Comparison of ENCODE assay signal across 8 mouse cellular contexts in the genomic region with DNA sequence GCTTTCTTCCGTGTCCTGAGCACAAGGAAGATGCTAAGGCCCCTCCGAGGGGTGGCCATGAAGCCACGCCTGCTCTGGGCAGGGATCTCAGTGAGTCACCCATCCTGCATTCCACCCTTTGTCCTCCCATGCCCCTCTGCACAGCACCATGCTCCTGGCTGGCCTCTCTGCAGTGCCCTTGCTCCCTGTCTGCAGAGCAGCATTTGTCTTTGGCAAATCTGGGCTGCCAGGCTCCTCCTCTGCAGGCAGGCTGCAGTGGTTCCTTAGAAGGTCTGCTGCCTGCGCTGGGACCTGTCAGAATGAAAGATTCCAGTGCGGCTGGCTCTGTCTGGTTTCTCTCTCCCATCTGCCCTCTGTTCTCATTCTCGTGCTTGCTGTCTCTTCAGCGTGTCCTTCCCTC.
A peak's percentile ranks its signal among the peaks of the same experiment; 100 is the strongest.
DNase-seq lines count a peak whose midpoint lies in the region; ATAC-seq and TF ChIP-seq lines count a peak whose summit lies in the region.

No protein-coding gene starts in this region.

- no peaks in the 10 kb centered on the region for H3K9me3 ChIP-seq in lung, embryonic 16.5 days (ENCODE audit: control insufficient read depth, low read length)
- no peaks in the 10 kb centered on the region for H3K9me3 ChIP-seq in embryonic facial prominence, embryonic 13.5 days
- no peaks in the 10 kb centered on the region for H3K9me3 ChIP-seq in heart, embryonic 11.5 days (replicated peaks; ENCODE audit: control insufficient read depth, low read length)
- H3K9me3 ChIP-seq in midbrain, embryonic 15.5 days, result no peaks in the 10 kb centered on the region
- H3K9me3 ChIP-seq in stomach, postnatal 0 days (ENCODE audit: control insufficient read depth, low read length), result no peaks in the 10 kb centered on the region

- H3K4me2 ChIP-seq in lung, embryonic 16.5 days (ENCODE audit: low read depth, low read length), result no peak overlapping the region
- no peak overlapping the region for H3K4me2 ChIP-seq in embryonic facial prominence, embryonic 13.5 days
- H3K4me2 ChIP-seq in heart, embryonic 11.5 days, result peak overlapping the region; percentile 27; the same call in 1 of the 2 replicates
- no peak overlapping the region for H3K4me2 ChIP-seq in midbrain, embryonic 15.5 days
- H3K4me2 ChIP-seq in stomach, postnatal 0 days (replicated peaks; ENCODE audit: low read depth), result 0 out of 2 replicates have a peak overlapping the region, but pooled peaks have one; percentile 15

- H3K9ac ChIP-seq in lung, embryonic 16.5 days (ENCODE audit: low read length), result no peak overlapping the region
- no peak overlapping the region for H3K9ac ChIP-seq in embryonic facial prominence, embryonic 13.5 days
- H3K9ac ChIP-seq in heart, embryonic 11.5 days (ENCODE audit: low read depth, low read length), result no peak overlapping the region
- no peak overlapping the region; the same call in 1 of the 2 replicates for H3K9ac ChIP-seq in midbrain, embryonic 15.5 days
- H3K9ac ChIP-seq in stomach, postnatal 0 days (ENCODE audit: low read length), result no peak overlapping the region

- no peak for DNase-seq in lung, postnatal 25 days (ENCODE audit: low spot score)
- peak; percentile 31 to 35 for DNase-seq in layer of hippocampus, postnatal 10 days (ENCODE audit: low spot score in 2 of 2)
- DNase-seq in stomach, postnatal 0 days (ENCODE audit: low spot score), result peak; percentile 50
- DNase-seq in spleen, adult 12 weeks (ENCODE audit: low spot score), result no peak

- no peak for TF ChIP-seq EP300 in stomach, postnatal 0 days (optimal IDR thresholded peaks at IDR 0.05)

- ATAC-seq in lung, embryonic 16.5 days (ENCODE audit: low read depth), result 0 out of 2 replicates have a peak, but pooled peaks have one; percentile 31
- 0 out of 2 replicates have a peak, but pooled peaks have one; percentile 32 for ATAC-seq in embryonic facial prominence, embryonic 13.5 days (ENCODE audit: insufficient number of reproducible peaks, insufficient read depth, low FRiP score, low TSS enrichment, low read depth)
- ATAC-seq in heart, embryonic 11.5 days (replicated peaks; ENCODE audit: insufficient number of reproducible peaks, low FRiP score, low TSS enrichment), result peak; percentile 72; the same call in 1 of the 2 replicates
- ATAC-seq in midbrain, embryonic 15.5 days (replicated peaks), result peak; percentile 62
- ATAC-seq in stomach, postnatal 0 days (ENCODE audit: low FRiP score, low TSS enrichment), result peak; percentile 91

- no peaks in the 10 kb centered on the region for H3K27me3 ChIP-seq in lung, embryonic 16.5 days (ENCODE audit: control insufficient read depth, insufficient read depth, low read depth, low read length)
- H3K27me3 ChIP-seq in embryonic facial prominence, embryonic 13.5 days, result no peaks in the 10 kb centered on the region
- H3K27me3 ChIP-seq in heart, embryonic 11.5 days (ENCODE audit: control insufficient read depth, insufficient read depth, low read length), result no peaks in the 10 kb centered on the region
- no peaks in the 10 kb centered on the region for H3K27me3 ChIP-seq in midbrain, embryonic 15.5 days (replicated peaks)
- H3K27me3 ChIP-seq in stomach, postnatal 0 days (ENCODE audit: control insufficient read depth, insufficient read depth, low read length), result no peaks in the 10 kb centered on the region

- H3K4me3 ChIP-seq in lung, embryonic 16.5 days (ENCODE audit: low read length), result no peak overlapping the region
- H3K4me3 ChIP-seq in embryonic facial prominence, embryonic 13.5 days, result no peak overlapping the region
- no peak overlapping the region for H3K4me3 ChIP-seq in heart, embryonic 11.5 days (ENCODE audit: low read depth, low read length)
- H3K4me3 ChIP-seq in midbrain, embryonic 15.5 days, result no peak overlapping the region
- H3K4me3 ChIP-seq in stomach, postnatal 0 days (ENCODE audit: low read depth, low read length), result no peak overlapping the region

- no peak overlapping the region for H3K27ac ChIP-seq in lung, embryonic 16.5 days (ENCODE audit: low read length)
- H3K27ac ChIP-seq in embryonic facial prominence, embryonic 13.5 days, result peak overlapping the region; percentile 33; the same call in 1 of the 2 replicates
- peak overlapping the region; percentile 79 for H3K27ac ChIP-seq in heart, embryonic 11.5 days (ENCODE audit: low read depth, low read length)
- peak overlapping the region; percentile 68 for H3K27ac ChIP-seq in midbrain, embryonic 15.5 days
- H3K27ac ChIP-seq in stomach, postnatal 0 days (replicated peaks), result peak overlapping the region; percentile 65

- H3K4me1 ChIP-seq in lung, embryonic 16.5 days (replicated peaks; ENCODE audit: control insufficient read depth, insufficient read depth, low read length), result no peaks in the 10 kb centered on the region
- H3K4me1 ChIP-seq in embryonic facial prominence, embryonic 13.5 days, result peaks cover 5% of the 10 kb centered on the region
- H3K4me1 ChIP-seq in heart, embryonic 11.5 days (ENCODE audit: control insufficient read depth, insufficient read depth, low read length), result peaks cover 25% of the 10 kb centered on the region
- peaks cover 24% of the 10 kb centered on the region for H3K4me1 ChIP-seq in midbrain, embryonic 15.5 days
- H3K4me1 ChIP-seq in stomach, postnatal 0 days (replicated peaks; ENCODE audit: control insufficient read depth, insufficient read depth), result peaks cover 2% of the 10 kb centered on the region; the same call in 1 of the 2 replicates

- peak; percentile 19; the same call in 1 of the 2 replicates for TF ChIP-seq CTCF in stomach, postnatal 0 days (IDR thresholded peaks at IDR 0.05; ENCODE audit: low read depth)

- H3K36me3 ChIP-seq in lung, embryonic 16.5 days (ENCODE audit: control insufficient read depth, insufficient read depth, low read length), result no peaks in the 10 kb centered on the region
- no peaks in the 10 kb centered on the region for H3K36me3 ChIP-seq in embryonic facial prominence, embryonic 13.5 days
- H3K36me3 ChIP-seq in heart, embryonic 11.5 days (ENCODE audit: control insufficient read depth, insufficient read depth, low read length), result no peaks in the 10 kb centered on the region
- no peaks in the 10 kb centered on the region for H3K36me3 ChIP-seq in midbrain, embryonic 15.5 days (replicated peaks)
- no peaks in the 10 kb centered on the region for H3K36me3 ChIP-seq in stomach, postnatal 0 days (ENCODE audit: control insufficient read depth, insufficient read depth, low read length)

- WGBS in lung, embryonic 16.5 days, result 11% methylated on average over 7 of the region's 7 CpGs
- WGBS in embryonic facial prominence, embryonic 13.5 days, result 32% methylated on average over 7 of the region's 7 CpGs
- WGBS in heart, embryonic 11.5 days (ENCODE audit: insufficient replicate concordance), result 6% methylated on average over 7 of the region's 7 CpGs
- 21% methylated on average over 7 of the region's 7 CpGs for WGBS in midbrain, embryonic 15.5 days
- 8% methylated on average over 7 of the region's 7 CpGs for WGBS in stomach, postnatal 0 days

Comparison
In these comparisons a context has a peak if more than half of its experiments do, and no peak if none do; other contexts are left out.
1. ATAC-seq: peak in every context shown above with its lines; median percentile 91 in stomach, postnatal 0 days; 72 in heart, embryonic 11.5 days; 62 in midbrain, embryonic 15.5 days; 32 in embryonic facial prominence, embryonic 13.5 days; 31 in lung, embryonic 16.5 days.
2. H3K4me2 ChIP-seq: peak in heart, embryonic 11.5 days (single experiment) and stomach, postnatal 0 days (single experiment); none in lung, embryonic 16.5 days (single experiment), embryonic facial prominence, embryonic 13.5 days (single experiment) and midbrain, embryonic 15.5 days (single experiment).
3. DNase-seq: peak in layer of hippocampus, postnatal 10 days (2 of 2) and stomach, postnatal 0 days (single experiment); none in lung, postnatal 25 days (single experiment) and spleen, adult 12 weeks (single experiment).